In genomic region chr16:35541661-35542420, GRCm38 (mm10) we compare ENCODE assay signal across 9 mouse cellular contexts. TPM values are rescaled to one million over a fixed set of nuclear protein-coding genes. Genes with fewer than 3 reads are reported as not detected.
DNase-seq lines count a peak whose midpoint lies in the region; ATAC-seq and TF ChIP-seq lines count a peak whose summit lies in the region.
"Had no signal": no experiment of that assay in that cellular context is flagged by ENCODE, and none has a peak within 500 bp of the region (broad histone marks: within the 10 kb centered on the region; RNA-seq: fewer than 3 reads in every experiment).

No protein-coding gene starts in this region.

- ATAC-seq in liver, embryonic 11.5 days (replicated peaks; ENCODE audit: low FRiP score): peak; percentile 18; the same call in 1 of the 2 replicates

- H3K36me3 ChIP-seq in heart, embryonic 10.5 days: no peaks in the 10 kb centered on the region
- no peaks in the 10 kb centered on the region for H3K36me3 ChIP-seq in ES-E14 (ENCODE audit: control insufficient read depth, insufficient read depth, low read length, poor library complexity, severe bottlenecking)
- peaks cover 32% of the 10 kb centered on the region for H3K36me3 ChIP-seq in hindbrain, embryonic 10.5 days
- no peaks in the 10 kb centered on the region for H3K36me3 ChIP-seq in liver, embryonic 11.5 days (ENCODE audit: control insufficient read depth, insufficient read depth, low read length)

- no peak for DNase-seq in heart, embryonic 10.5 days (ENCODE audit: low spot score)
- no peak for DNase-seq in heart, adult 11 months
- peak; percentile 58 for DNase-seq in ES-E14 (ENCODE audit: low read depth, low spot score)
- DNase-seq in embryo, embryonic 10.5 days (ENCODE audit: low spot score): peak; percentile 65
- DNase-seq in hindbrain, embryonic 10.5 days (ENCODE audit: low spot score): peak; percentile 73
- DNase-seq in liver, embryonic 11.5 days (ENCODE audit: low spot score): peak; percentile 40
- peak; percentile 43 for DNase-seq in right cerebral cortex, postnatal 4 days
- DNase-seq in urinary bladder, adult 2 months (ENCODE audit: low spot score): no peak

- no peaks in the 10 kb centered on the region for H3K9me3 ChIP-seq in heart, embryonic 10.5 days
- H3K9me3 ChIP-seq in ES-E14 (ENCODE audit: control insufficient read depth, insufficient read depth, low read depth, low read length): no peaks in the 10 kb centered on the region
- no peaks in the 10 kb centered on the region for H3K9me3 ChIP-seq in hindbrain, embryonic 10.5 days
- H3K9me3 ChIP-seq in liver, embryonic 11.5 days (ENCODE audit: control insufficient read depth, low read length): no peaks in the 10 kb centered on the region

- H3K27me3 ChIP-seq in heart, embryonic 10.5 days (ENCODE audit: insufficient read depth, poor library complexity, severe bottlenecking): peaks cover 80% of the 10 kb centered on the region
- H3K27me3 ChIP-seq in hindbrain, embryonic 10.5 days (ENCODE audit: insufficient read depth, poor library complexity, severe bottlenecking): peaks cover 52% of the 10 kb centered on the region
- peaks cover 82% of the 10 kb centered on the region for H3K27me3 ChIP-seq in liver, embryonic 11.5 days (replicated peaks; ENCODE audit: control insufficient read depth, insufficient read depth, low read length)

- in situ Hi-C loops in ES-E14 (cut with MboI; ENCODE audit: low sequenced_read_pairs in 2 of 2, unreplicated experiment in 2 of 2): loop anchor here in 1 of 2 experiments (5.0 kb wide), 1 partner anchor 85 kb away; no protein-coding TSS in a partner anchor

- H3K4me3 ChIP-seq in heart, embryonic 10.5 days: peak overlapping the region; percentile 70
- H3K4me3 ChIP-seq in ES-E14 (ENCODE audit: insufficient read depth in 1 of 2, low read depth in 1 of 2, low read length in 2 of 2, poor library complexity in 1 of 2, severe bottlenecking in 1 of 2): peak overlapping the region; percentile 64 to 72
- peak overlapping the region; percentile 87 for H3K4me3 ChIP-seq in hindbrain, embryonic 10.5 days
- H3K4me3 ChIP-seq in liver, embryonic 11.5 days (ENCODE audit: low read depth, low read length): peak overlapping the region; percentile 47

- H3K4me2 ChIP-seq in liver, embryonic 11.5 days: peak overlapping the region; percentile 69

- peak overlapping the region; percentile 51 for H3K9ac ChIP-seq in ES-E14 (ENCODE audit: insufficient read depth, low read depth, low read length, poor library complexity, severe bottlenecking)
- H3K9ac ChIP-seq in liver, embryonic 11.5 days (ENCODE audit: low read depth, low read length): peak overlapping the region; percentile 5; the same call in 1 of the 2 replicates

- peak overlapping the region; percentile 63 for H3K27ac ChIP-seq in heart, embryonic 10.5 days
- no peak overlapping the region for H3K27ac ChIP-seq in ES-E14 (ENCODE audit: insufficient read depth, low read depth, low read length, poor library complexity, severe bottlenecking)
- H3K27ac ChIP-seq in hindbrain, embryonic 10.5 days: peak overlapping the region; percentile 98
- H3K27ac ChIP-seq in liver, embryonic 11.5 days (ENCODE audit: low read depth, low read length): no peak overlapping the region

- H3K4me1 ChIP-seq in heart, embryonic 10.5 days: peaks cover 30% of the 10 kb centered on the region
- H3K4me1 ChIP-seq in ES-E14 (ENCODE audit: control insufficient read depth in 2 of 2, insufficient read depth in 2 of 2, low read length in 2 of 2, poor library complexity in 1 of 2): peaks cover 0 to 12% of the 10 kb centered on the region in 2 experiments; a peak in 1 of 4 replicates
- peaks cover 44% of the 10 kb centered on the region for H3K4me1 ChIP-seq in hindbrain, embryonic 10.5 days (replicated peaks)
- H3K4me1 ChIP-seq in liver, embryonic 11.5 days (replicated peaks; ENCODE audit: control insufficient read depth, insufficient read depth, low read length): no peaks in the 10 kb centered on the region

- 1% methylated on average over 54 of the region's 54 CpGs for whole genome bisulfite sequencing in heart, embryonic 10.5 days
- under 1% methylated on average over 54 of the region's 54 CpGs for WGBS in hindbrain, embryonic 10.5 days
- WGBS in liver, embryonic 11.5 days: 1% methylated on average over 53 of the region's 54 CpGs

TF ChIP-seq in ES-E14, 5 proteins besides CTCF, POLR2A, EP300 and RAD21:
- TF ChIP-seq MAFK (IDR thresholded peaks at IDR 0.05; ENCODE audit: insufficient read depth, low read depth, low read length) (no peak), ZC3H11A (IDR thresholded peaks at IDR 0.05; ENCODE audit: borderline replicate concordance, low read depth, low read length) (no peak), HCFC1 (IDR thresholded peaks at IDR 0.05; ENCODE audit: borderline replicate concordance, insufficient read depth, low read length) (no peak), CHD2 (IDR thresholded peaks at IDR 0.05; ENCODE audit: low read depth, low read length) (no peak), ZNF384 (IDR thresholded peaks at IDR 0.05; ENCODE audit: low read depth, low read length) (no peak)
TF ChIP-seq in ES-E14: peak in this region for 0.

RNA-seq across cellular contexts. Expression of gene Sema5b, which starts 0.9 kb away (rescaled TPM):
- 1.5 and 2.2 TPM in 2 replicates for polyA plus RNA-seq in heart, embryonic 10.5 days (2016; fragmentation: Nextera tagmentation; extraction: Ambion mirVana)
- total RNA-seq in ES-E14 (2012; rRNA removed): 6.4 and 13.3 TPM in 2 replicates
- polyA plus RNA-seq in hindbrain, embryonic 10.5 days (2016; fragmentation: Nextera tagmentation; extraction: Ambion mirVana): 45.7 and 57.8 TPM in 2 replicates
- polyA plus RNA-seq in liver, embryonic 11.5 days (2014; fragmentation: Nextera tagmentation; extraction: Ambion mirVana): 0.88 and 1.4 TPM in 2 replicates
- 0.59 and 1.9 TPM in 2 replicates for polyA plus RNA-seq in urinary bladder, adult 2 months (2012; rRNA removed)
- total RNA-seq: hematopoietic stem cell, adult 5-6 weeks had no signal

RNA-seq across cellular contexts. Expression of gene Pdia5, which starts 51.2 kb away (rescaled TPM):
- polyA plus RNA-seq in heart, embryonic 10.5 days (2016; fragmentation: Nextera tagmentation; extraction: Ambion mirVana): 33.7 and 49.0 TPM in 2 replicates
- total RNA-seq in ES-E14 (2012; rRNA removed): 18.6 and 20.3 TPM in 2 replicates
- 23.0 and 28.2 TPM in 2 replicates for polyA plus RNA-seq in hindbrain, embryonic 10.5 days (2016; fragmentation: Nextera tagmentation; extraction: Ambion mirVana)
- 22.6 and 24.6 TPM in 2 replicates for polyA plus RNA-seq in liver, embryonic 11.5 days (2014; fragmentation: Nextera tagmentation; extraction: Ambion mirVana)
- 15.6 and 18.6 TPM in 2 replicates for polyA plus RNA-seq in urinary bladder, adult 2 months (2012; rRNA removed)

Comparison
In these comparisons a context has a peak if more than half of its experiments do, and no peak if none do; other contexts are left out.
1. DNase-seq: peak in ES-E14 (single experiment), embryo, embryonic 10.5 days (single experiment), hindbrain, embryonic 10.5 days (single experiment), liver, embryonic 11.5 days (single experiment) and right cerebral cortex, postnatal 4 days (single experiment); none in heart, embryonic 10.5 days (single experiment), heart, adult 11 months (single experiment) and urinary bladder, adult 2 months (single experiment).
2. H3K27ac ChIP-seq: peak in heart, embryonic 10.5 days (single experiment) and hindbrain, embryonic 10.5 days (single experiment); none in ES-E14 (single experiment) and liver, embryonic 11.5 days (single experiment).
3. RNA of gene Sema5b, which starts 0.9 kb away (polyA plus RNA-seq): 45.7 to 57.8 TPM in hindbrain, embryonic 10.5 days; 1.5 to 2.2 TPM in heart, embryonic 10.5 days, 0.88 to 1.4 TPM in liver, embryonic 11.5 days and 0.59 to 1.9 TPM in urinary bladder, adult 2 months; every median in the first group is over 10 times any median in the second.
4. Peak in every context shown above with its lines, with median percentiles within 50 percentile points of each other: H3K4me3 ChIP-seq.